Mouse (Mus musculus) stomach, embryonic 15.5 days (tissue): ENCODE data around the gene Galm. TPM values are rescaled to one million over a fixed set of nuclear protein-coding genes. Genes with fewer than 3 reads are reported as not detected.

Experiments used
- ATAC-seq: fragments of 200-750 bp; cut with Nextera tagmentation; 2 replicates; pipeline ENCODE4 v1.8.0; 2017; ENCODE audit warnings: low read depth, moderate number of reproducible peaks, moderate TSS enrichment; ENCODE audit not compliant: insufficient read depth, low FRiP score
- H3K27ac ChIP-seq: fragments of 300-500 bp; sonication (generic); 2 replicates; pipeline ENCODE4 v1.5.1; 2015; ENCODE audit warnings: mild to moderate bottlenecking, inconsistent platforms
- H3K27me3 ChIP-seq: fragments of 300-500 bp; sonication (generic); replicated peaks from 2 replicates; pipeline ENCODE4 v1.6.1; 2015; ENCODE audit warnings: inconsistent platforms
- H3K36me3 ChIP-seq: fragments of 300-500 bp; sonication (generic); 2 replicates; pipeline ENCODE4 v1.6.1; 2015; ENCODE audit warnings: inconsistent platforms
- H3K4me1 ChIP-seq: fragments of 300-500 bp; sonication (generic); 2 replicates; pipeline ENCODE4 v1.6.1; 2015; ENCODE audit warnings: inconsistent platforms
- H3K4me2 ChIP-seq: fragments of 300-500 bp; sonication (generic); 2 replicates; pipeline ENCODE4 v1.6.1; 2015; ENCODE audit warnings: mild to moderate bottlenecking, inconsistent platforms
- H3K4me3 ChIP-seq: fragments of 300-500 bp; sonication (generic); replicated peaks from 2 replicates; pipeline ENCODE4 v1.5.1; 2015; ENCODE audit warnings: inconsistent platforms
- H3K9ac ChIP-seq: fragments of 300-500 bp; sonication (generic); 2 replicates; pipeline ENCODE4 v1.6.1; 2015; ENCODE audit warnings: inconsistent platforms
- H3K9me3 ChIP-seq: fragments of 300-500 bp; sonication (generic); 2 replicates; pipeline ENCODE4 v1.6.1; 2016; ENCODE audit warnings: inconsistent platforms
- WGBS: fragments of 180-500 bp; shearing (Covaris S2); methylation state at CpG from one replicate; pipeline ENCODE4 v1.1.7; 2015; 5-methylcytosine and 5-hydroxymethylcytosine counted together
- polyA plus RNA-seq: library from polyadenylated mRNA; unstranded; fragments of >200 nt; fragmentation: Nextera tagmentation; extraction: Ambion mirVana; gene quantifications from 2 replicates; pipeline ENCODE4 v1.2.1, GENCODE M21; 2015

The Galm gene
- polyA plus RNA-seq, 1 experiment from 2014 or later: 30.0 TPM

GRCm38 (mm10) chr17:80130718-80131430 lies 3.6 kb downstream of the Galm start:
- no peak overlapping the region for H3K9ac ChIP-seq
- WGBS: 63% methylated on average over 9 of the region's 9 CpGs
- H3K36me3 ChIP-seq: no peaks in the 10 kb centered on the region
- H3K27me3 ChIP-seq: no peaks in the 10 kb centered on the region
- no peak overlapping the region for H3K27ac ChIP-seq
- ATAC-seq: no peak
- H3K4me3 ChIP-seq: no peak overlapping the region
- peaks cover 8% of the 10 kb centered on the region; the same call in 1 of the 2 replicates for H3K4me1 ChIP-seq
- no peaks in the 10 kb centered on the region for H3K9me3 ChIP-seq
- no peak overlapping the region for H3K4me2 ChIP-seq

DNA sequence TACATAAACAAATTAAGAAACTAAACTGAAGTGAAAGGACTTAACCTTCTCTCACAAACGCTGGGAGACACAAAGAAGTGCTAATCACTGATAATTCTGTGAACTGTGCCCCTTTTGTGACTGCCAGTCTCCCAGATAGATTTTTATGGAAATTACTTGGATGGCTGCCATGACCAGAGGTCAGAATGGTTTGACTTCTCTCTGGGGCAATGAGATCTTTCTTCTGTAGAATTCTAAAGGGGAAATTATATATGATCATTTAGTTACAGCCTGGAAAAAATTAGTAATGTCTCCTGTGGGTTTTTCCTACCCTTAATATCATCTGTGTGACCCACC lies 4.1 kb downstream of the Galm start:
- Histone ChIP-seq H3K9ac (no peak overlapping the region), H3K9me3 (no peaks in the 10 kb centered on the region), H3K4me2 (no peak overlapping the region), H3K4me1 (peaks cover 8% of the 10 kb centered on the region; the same call in 1 of the 2 replicates), H3K36me3 (no peaks in the 10 kb centered on the region), H3K4me3 (no peak overlapping the region), H3K27me3 (no peaks in the 10 kb centered on the region), H3K27ac (no peak overlapping the region)
- WGBS: 43% methylated on average over 1 of the region's 1 CpGs
- no peak for ATAC-seq

- Histone ChIP-seq H3K27ac (no peak overlapping the region), H3K4me1 (peaks cover 8% of the 10 kb centered on the region; the same call in 1 of the 2 replicates), H3K9me3 (no peaks in the 10 kb centered on the region), H3K4me3 (no peak overlapping the region), H3K9ac (no peak overlapping the region), H3K36me3 (no peaks in the 10 kb centered on the region), H3K27me3 (no peaks in the 10 kb centered on the region), H3K4me2 (no peak overlapping the region)
- no peak for ATAC-seq
- WGBS: 61% methylated on average over 7 of the region's 7 CpGs
Measured at GRCm38 (mm10) chr17:80131838-80132237, 4.6 kb downstream of the Galm start.

- no peak overlapping the region for H3K4me2 ChIP-seq
- no peaks in the 10 kb centered on the region for H3K9me3 ChIP-seq
- H3K27ac ChIP-seq: no peak overlapping the region
- WGBS: 62% methylated on average over 4 of the region's 4 CpGs
- peaks cover 8% of the 10 kb centered on the region; the same call in 1 of the 2 replicates for H3K4me1 ChIP-seq
- H3K27me3 ChIP-seq: no peaks in the 10 kb centered on the region
- ATAC-seq: no peak
- no peaks in the 10 kb centered on the region for H3K36me3 ChIP-seq
- H3K9ac ChIP-seq: no peak overlapping the region
- no peak overlapping the region for H3K4me3 ChIP-seq
Measured at GRCm38 (mm10) chr17:80132502-80132901, 5.2 kb downstream of the Galm start.

DNA sequence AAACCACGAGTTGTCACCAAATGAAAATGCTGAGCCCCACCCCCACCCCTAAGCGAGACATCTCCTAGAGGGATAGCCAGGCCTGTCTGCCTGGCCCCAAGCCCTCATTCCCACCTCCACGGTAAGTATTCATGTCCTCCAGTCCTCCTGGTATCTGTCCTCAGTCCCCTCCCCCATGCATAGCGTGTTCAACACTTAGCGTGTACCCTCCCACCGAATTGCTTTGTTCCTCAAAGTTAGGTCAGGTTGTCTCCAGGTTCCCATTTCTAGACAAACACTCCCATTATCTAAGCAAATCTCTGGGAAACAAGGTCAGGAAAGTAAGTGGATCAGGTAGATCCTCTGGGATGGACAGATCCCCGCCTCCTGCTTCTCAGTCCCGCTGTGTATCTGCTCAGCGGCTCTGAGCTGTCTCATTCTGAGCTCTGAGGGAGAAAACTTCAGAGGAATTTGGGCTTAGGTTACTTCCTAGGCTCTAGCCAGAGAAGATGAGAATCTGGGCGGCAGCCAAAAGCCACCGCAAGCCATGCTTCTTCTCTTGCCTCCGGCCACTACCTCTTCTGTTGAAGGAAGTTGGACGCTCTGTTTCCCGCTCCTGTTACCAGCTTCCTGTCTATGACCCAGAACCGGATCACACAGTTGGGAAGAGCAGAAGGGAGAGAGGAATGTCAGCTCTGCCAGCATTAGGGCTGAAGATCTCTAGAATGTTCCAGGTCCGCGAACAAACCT lies 11.3 kb downstream of the Galm start:
- Histone ChIP-seq H3K4me1 (no peaks in the 10 kb centered on the region), H3K9me3 (no peaks in the 10 kb centered on the region), H3K4me3 (no peak overlapping the region), H3K4me2 (no peak overlapping the region), H3K9ac (no peak overlapping the region), H3K27ac (no peak overlapping the region), H3K27me3 (no peaks in the 10 kb centered on the region), H3K36me3 (no peaks in the 10 kb centered on the region)
- no peak for ATAC-seq
- WGBS: 68% methylated on average over 17 of the region's 17 CpGs

DNA sequence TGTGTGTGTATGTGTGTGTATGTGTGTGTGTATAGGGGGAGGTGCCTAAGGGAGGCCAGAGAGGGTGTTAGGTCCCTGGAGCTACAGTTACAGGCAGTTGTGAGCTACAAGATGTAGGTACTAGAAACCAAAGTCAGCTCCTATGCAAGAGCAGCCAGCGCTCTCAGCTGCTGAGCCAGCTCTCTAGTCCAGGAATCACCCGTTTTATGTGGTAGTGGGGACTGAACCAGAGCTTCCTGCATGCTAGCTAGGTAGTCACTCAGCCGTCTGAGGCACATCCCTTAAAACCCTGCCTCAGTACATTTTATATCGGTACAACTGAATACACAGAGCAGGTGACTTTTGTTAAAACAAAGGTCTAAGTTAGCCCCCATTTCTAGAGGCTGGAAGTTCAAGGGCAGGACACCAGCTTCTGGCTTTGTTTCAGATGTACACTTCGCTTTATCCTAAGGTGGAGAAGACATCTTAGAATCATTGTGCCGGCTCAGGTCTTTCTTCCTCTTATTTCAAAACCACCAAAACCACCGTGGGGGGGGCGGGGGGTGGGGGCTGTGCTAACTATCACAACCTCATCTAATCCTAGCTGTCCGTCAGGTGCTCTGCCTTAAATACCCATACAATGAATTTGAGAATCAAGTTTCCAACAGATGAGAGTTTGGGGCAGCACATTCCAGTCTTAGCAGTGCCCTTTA lies 12.6 kb downstream of the Galm start:
- H3K27me3 ChIP-seq: no peaks in the 10 kb centered on the region
- H3K4me2 ChIP-seq: no peak overlapping the region
- no peaks in the 10 kb centered on the region for H3K36me3 ChIP-seq
- no peak for ATAC-seq
- no peaks in the 10 kb centered on the region for H3K9me3 ChIP-seq
- no peak overlapping the region for H3K4me3 ChIP-seq
- 66% methylated on average over 9 of the region's 9 CpGs for WGBS
- H3K9ac ChIP-seq: no peak overlapping the region
- H3K27ac ChIP-seq: no peak overlapping the region
- no peaks in the 10 kb centered on the region for H3K4me1 ChIP-seq

GRCm38 (mm10) chr17:80143478-80144232 lies 16.4 kb downstream of the Galm start:
- H3K4me3 ChIP-seq: no peak overlapping the region
- no peaks in the 10 kb centered on the region for H3K4me1 ChIP-seq
- H3K27me3 ChIP-seq: no peaks in the 10 kb centered on the region
- H3K27ac ChIP-seq: no peak overlapping the region
- WGBS: 72% methylated on average over 6 of the region's 6 CpGs
- no peak overlapping the region for H3K9ac ChIP-seq
- H3K36me3 ChIP-seq: no peaks in the 10 kb centered on the region
- H3K4me2 ChIP-seq: no peak overlapping the region
- no peaks in the 10 kb centered on the region for H3K9me3 ChIP-seq
- ATAC-seq: peak; percentile 28; the same call in 1 of the 2 replicates

DNA sequence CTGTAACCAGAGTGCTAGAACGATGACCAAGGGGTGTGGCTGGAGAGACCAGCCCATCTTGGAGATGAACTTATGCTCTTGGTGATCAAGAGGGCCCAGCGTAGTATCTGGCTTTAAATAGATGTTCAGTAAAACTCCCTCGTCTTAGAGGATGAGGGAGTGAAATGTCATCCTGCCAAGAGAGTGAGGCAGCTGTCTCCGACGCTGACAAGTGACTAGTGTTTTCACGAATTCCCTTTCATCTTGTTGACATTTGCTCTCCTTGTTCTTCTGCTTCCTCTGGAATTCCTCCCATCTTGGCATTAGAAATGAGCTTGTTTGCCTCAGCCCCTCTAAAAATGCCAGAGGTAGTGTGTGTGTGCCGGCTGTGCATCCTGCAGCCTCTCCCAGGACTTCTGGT lies 17.9 kb downstream of the Galm start:
- no peaks in the 10 kb centered on the region for H3K27me3 ChIP-seq
- no peak overlapping the region for H3K4me3 ChIP-seq
- no peak overlapping the region for H3K27ac ChIP-seq
- H3K4me1 ChIP-seq: no peaks in the 10 kb centered on the region
- 43% methylated on average over 7 of the region's 7 CpGs for WGBS
- no peak overlapping the region for H3K4me2 ChIP-seq
- H3K36me3 ChIP-seq: no peaks in the 10 kb centered on the region
- no peaks in the 10 kb centered on the region for H3K9me3 ChIP-seq
- H3K9ac ChIP-seq: no peak overlapping the region
- no peak for ATAC-seq

GRCm38 (mm10) chr17:80145771-80146170 lies 18.5 kb downstream of the Galm start:
- Histone ChIP-seq H3K9ac (no peak overlapping the region), H3K9me3 (no peaks in the 10 kb centered on the region), H3K36me3 (no peaks in the 10 kb centered on the region), H3K4me2 (no peak overlapping the region), H3K27ac (no peak overlapping the region), H3K27me3 (no peaks in the 10 kb centered on the region), H3K4me3 (no peak overlapping the region), H3K4me1 (no peaks in the 10 kb centered on the region)
- WGBS: 75% methylated on average over 3 of the region's 3 CpGs
- ATAC-seq: no peak

DNA sequence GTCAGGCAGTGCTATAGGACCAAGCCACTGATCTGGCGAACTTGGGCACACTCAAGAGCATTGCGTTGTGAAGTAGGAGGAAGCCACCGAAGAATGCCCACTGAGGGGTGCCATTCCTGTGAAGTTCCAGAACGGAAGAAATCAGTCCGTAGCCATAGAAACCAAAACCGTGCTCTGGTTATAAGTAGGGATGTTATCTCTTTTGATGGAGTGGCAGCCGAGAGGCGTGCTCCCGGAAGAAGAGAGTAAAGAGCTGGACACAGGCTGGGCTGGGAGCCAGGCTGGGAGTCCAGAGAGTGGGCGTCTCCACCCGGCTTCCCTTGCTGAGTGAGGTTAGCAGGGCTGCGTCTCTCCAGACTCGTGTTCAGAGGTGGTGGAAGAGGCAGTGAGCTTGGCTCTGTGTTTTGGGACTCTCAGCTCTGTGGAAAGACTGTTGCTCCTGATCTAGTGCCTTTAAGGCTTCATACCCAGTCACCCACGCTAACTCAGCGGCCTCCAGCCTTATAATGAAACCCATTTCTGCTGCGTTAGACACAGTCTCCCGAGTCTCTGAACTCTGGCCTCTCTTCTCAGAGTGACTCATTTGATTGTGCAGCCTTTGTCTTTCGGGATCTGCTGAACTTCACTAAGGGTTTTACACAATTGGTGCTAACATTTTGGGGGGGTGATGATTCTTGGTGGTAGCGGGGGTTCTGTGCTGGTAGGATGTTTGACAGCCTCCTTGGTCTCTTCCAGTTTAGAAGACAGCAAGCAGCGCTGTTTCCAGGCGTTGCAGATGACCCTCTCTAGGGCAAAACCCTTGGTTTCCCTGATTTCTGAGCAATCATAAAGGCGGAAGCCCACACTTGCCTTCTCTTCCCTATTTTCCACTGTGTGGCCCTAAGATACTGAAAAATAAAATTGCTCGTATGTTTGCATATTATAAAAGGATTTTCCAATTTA lies 21.1 kb downstream of the Galm start:
- Histone ChIP-seq H3K9ac (no peak overlapping the region), H3K9me3 (no peaks in the 10 kb centered on the region), H3K27ac (no peak overlapping the region), H3K27me3 (no peaks in the 10 kb centered on the region), H3K36me3 (no peaks in the 10 kb centered on the region), H3K4me1 (no peaks in the 10 kb centered on the region), H3K4me3 (no peak overlapping the region), H3K4me2 (peak overlapping the region; percentile 9)
- WGBS: 63% methylated on average over 23 of the region's 23 CpGs
- peak; percentile 69; the same call in 1 of the 2 replicates for ATAC-seq

DNA sequence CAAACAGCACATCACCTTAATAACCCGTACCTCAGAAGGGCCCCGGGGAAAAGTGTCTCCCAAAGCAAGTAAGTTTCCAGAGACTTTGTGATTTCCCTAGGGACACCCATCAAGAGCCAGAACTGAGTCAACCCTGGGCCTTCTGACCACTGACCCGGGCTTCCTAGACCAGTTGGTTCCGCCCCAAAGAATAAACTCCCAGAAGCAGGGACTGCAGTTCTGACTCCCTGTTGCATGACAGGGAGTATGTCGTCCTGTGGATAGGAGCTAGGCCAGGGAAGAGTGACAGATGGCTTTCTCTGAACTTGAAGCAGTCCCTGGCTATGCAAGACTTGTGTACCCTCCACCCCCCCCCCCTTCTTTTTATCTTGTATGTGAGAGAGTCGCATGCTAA lies 21.7 kb downstream of the Galm start:
- Histone ChIP-seq H3K9me3 (no peaks in the 10 kb centered on the region), H3K36me3 (no peaks in the 10 kb centered on the region), H3K4me1 (no peaks in the 10 kb centered on the region), H3K27me3 (no peaks in the 10 kb centered on the region), H3K27ac (no peak overlapping the region), H3K4me3 (no peak overlapping the region), H3K9ac (no peak overlapping the region), H3K4me2 (no peak overlapping the region)
- ATAC-seq: no peak
- 81% methylated on average over 6 of the region's 6 CpGs for WGBS
